Comparison of ENCODE assay signal across 9 mouse cellular contexts in the genomic region with DNA sequence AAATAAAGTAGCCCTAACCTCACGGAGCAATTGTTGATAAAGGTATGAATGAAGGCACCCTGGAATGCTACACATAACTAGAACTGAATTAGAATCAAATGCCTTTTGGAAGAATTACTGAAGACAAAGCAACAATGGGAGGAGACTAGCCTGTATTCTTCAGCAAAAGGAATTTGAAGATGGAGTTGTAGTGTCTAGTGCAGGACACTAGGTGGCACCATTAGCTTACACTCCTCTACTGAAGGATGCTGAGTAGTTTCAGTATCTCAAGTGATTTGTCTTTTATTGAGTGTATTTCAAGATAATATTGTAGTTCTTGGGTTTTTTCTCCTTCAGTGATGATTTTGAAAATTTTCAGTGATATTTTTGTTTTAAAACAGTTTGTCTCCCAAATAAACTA.
DNase-seq lines count a peak whose midpoint lies in the region; ATAC-seq and TF ChIP-seq lines count a peak whose summit lies in the region.
"Had no signal": no experiment of that assay in that cellular context is flagged by ENCODE, and none has a peak within 500 bp of the region (broad histone marks: within the 10 kb centered on the region; RNA-seq: fewer than 3 reads in every experiment).

No protein-coding gene starts in this region.

- peak; percentile 27 to 42 for DNase-seq in spleen, adult 2 months (ENCODE audit: low read depth in 1 of 2, low spot score in 2 of 2)
- DNase-seq in spleen, adult 12 weeks (ENCODE audit: low spot score): no peak
- peak; percentile 19 for DNase-seq in adrenal gland, postnatal 25 days
- peak; percentile 68 for DNase-seq in embryo, embryonic 11.5 days (ENCODE audit: low read depth, low spot score)
- DNase-seq in heart, postnatal 14 days: peak; percentile 49 to 75
- DNase-seq in layer of hippocampus, postnatal 36 days: peak; percentile 24 to 38
- peak; percentile 95 for DNase-seq in midbrain, embryonic 11.5 days (ENCODE audit: low spot score, missing footprints)
- peak; percentile 77 for DNase-seq in telencephalon, adult 2 months (ENCODE audit: low read depth, low spot score)

- no peak overlapping the region for H3K4me2 ChIP-seq in midbrain, embryonic 11.5 days

- H3K4me1 ChIP-seq in spleen, adult 2 months (ENCODE audit: control insufficient read depth, insufficient read depth, insufficient read length): no peaks in the 10 kb centered on the region
- H3K4me1 ChIP-seq in midbrain, embryonic 11.5 days (ENCODE audit: control insufficient read depth, insufficient read depth, low read length): no peaks in the 10 kb centered on the region

- intact Hi-C loops in heart, postnatal 14 days (cut with DNase I): loop anchor here (2.0 to 5.0 kb wide), 4 partner anchors 360 to 606 kb away; no protein-coding TSS in a partner anchor

- 0 out of 2 replicates have a peak, but pooled peaks have one; percentile 58 for ATAC-seq in midbrain, embryonic 11.5 days (ENCODE audit: low FRiP score)

- no peak for TF ChIP-seq POLR2A in spleen, adult 2 months (IDR thresholded peaks at IDR 0.05; ENCODE audit: low read depth, low read length)

- H3K27me3 ChIP-seq in spleen, adult 2 months (ENCODE audit: control insufficient read depth, insufficient read depth, low read length): no peaks in the 10 kb centered on the region
- no peaks in the 10 kb centered on the region for H3K27me3 ChIP-seq in midbrain, embryonic 11.5 days (ENCODE audit: control insufficient read depth, insufficient read depth, low read length)

- 76% methylated on average over 1 of the region's 1 CpGs for WGBS in spleen, adult 2 months
- 33% methylated on average over 1 of the region's 1 CpGs for WGBS in midbrain, embryonic 11.5 days

- no peak overlapping the region for H3K27ac ChIP-seq in spleen, adult 2 months (ENCODE audit: insufficient read depth, low read length)
- no peak overlapping the region for H3K27ac ChIP-seq in midbrain, embryonic 11.5 days (ENCODE audit: low read depth, low read length)

- H3K9me3 ChIP-seq in midbrain, embryonic 11.5 days (ENCODE audit: control insufficient read depth, low read length): no peaks in the 10 kb centered on the region

- no peak overlapping the region for H3K9ac ChIP-seq in midbrain, embryonic 11.5 days (ENCODE audit: low read length)

- H3K4me3 ChIP-seq in spleen, adult 2 months (ENCODE audit: extremely low read depth, insufficient read depth, insufficient read length): no peak overlapping the region
- no peak overlapping the region for H3K4me3 ChIP-seq in midbrain, embryonic 11.5 days (ENCODE audit: low read depth, low read length)
- H3K4me3 ChIP-seq: myocyte had no signal

- TF ChIP-seq CTCF in spleen, adult 2 months (IDR thresholded peaks at IDR 0.05; ENCODE audit: extremely low read depth, insufficient read depth, insufficient read length, insufficient replicate concordance): peak; percentile 49; the same call in 1 of the 2 replicates

- H3K36me3 ChIP-seq in spleen, adult 2 months (ENCODE audit: control insufficient read depth, insufficient read depth, low read length): no peaks in the 10 kb centered on the region
- no peaks in the 10 kb centered on the region for H3K36me3 ChIP-seq in midbrain, embryonic 11.5 days (ENCODE audit: control insufficient read depth, insufficient read depth, low read length)
